Mouse (Mus musculus) testis, postnatal 14 days (tissue): ENCODE measurements around the gene Smndc1.
A peak's percentile ranks its signal among the peaks of the same experiment; 100 is the strongest.
"Not testable (repeated sequence)": the region's sequence is repeated elsewhere in the genome, so short reads cannot be mapped to it uniquely, and the experiment has no call there.

ENCODE experiments used
- DNase-seq: peaks from one replicate; pipeline ENCODE4 v3.0.0; 2021; ENCODE audit warnings: low spot score

Gene Smndc1

DNA sequence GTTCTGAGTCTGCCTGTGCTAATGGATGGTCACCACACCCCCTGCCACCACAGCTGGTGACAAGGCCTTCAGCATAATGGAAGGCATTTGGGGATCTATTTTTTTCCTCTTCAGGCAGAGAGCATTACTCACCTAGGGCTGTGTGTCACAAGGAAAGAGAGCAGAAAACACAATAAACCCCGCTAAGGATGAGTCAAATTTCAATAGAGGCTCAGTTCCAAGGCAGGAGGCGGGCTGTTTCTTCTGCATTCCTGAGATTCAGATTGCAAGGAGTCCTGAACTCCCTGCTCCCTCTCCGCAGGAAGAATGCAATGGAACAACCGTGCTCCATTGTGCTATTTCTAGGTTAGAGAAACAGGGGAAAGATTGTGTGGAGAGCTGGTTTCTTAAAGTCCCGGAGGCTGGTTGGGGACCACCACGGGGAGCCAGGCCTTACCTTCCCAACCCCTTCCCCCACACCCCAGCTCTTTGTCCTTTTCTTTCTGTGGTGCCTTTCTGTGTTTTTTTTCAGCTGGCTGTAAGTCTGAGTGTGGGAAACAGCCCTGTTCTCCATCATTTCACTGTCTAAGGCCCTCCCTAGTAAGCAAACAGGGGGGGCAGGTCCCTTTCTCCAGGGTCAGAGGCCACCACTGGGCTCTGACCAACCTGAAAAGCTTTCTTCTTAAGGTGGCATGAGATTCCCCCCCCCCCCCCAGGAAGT is 21.9 kb upstream of the Smndc1 start:
- no peak for DNase-seq

DNA sequence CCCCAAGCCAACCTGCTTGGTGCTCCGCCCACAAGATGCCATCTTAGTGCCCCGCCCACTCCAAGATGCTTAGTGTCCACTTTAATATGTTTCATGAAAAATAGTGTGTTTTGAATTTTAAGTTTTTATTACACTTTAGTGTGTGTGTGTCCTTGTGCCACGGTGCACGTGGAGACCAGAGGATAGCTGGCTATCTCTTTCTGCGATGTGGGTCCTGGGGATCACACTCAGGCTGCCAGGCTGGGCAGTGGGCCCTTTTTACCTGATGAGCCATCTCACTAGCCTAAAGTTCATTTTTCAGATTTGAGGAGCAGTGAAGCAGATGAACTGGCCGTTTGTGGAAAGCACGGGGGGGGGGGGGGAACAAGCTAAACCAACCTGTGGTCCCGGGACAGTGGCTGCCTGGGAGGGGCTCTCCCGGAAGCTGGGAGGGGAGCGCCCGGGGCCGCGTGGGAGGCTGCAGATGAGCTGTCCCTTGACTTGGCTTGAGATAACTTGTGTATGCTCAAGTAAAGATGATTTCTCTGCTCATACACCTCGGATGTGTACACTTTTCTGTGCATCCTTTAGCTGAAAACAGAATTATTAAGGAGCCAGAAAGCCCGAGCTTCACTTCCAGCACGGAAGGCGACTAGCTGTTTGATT is 19.4 kb upstream of the Smndc1 start:
- DNase-seq, result no peak

- no peak for DNase-seq
Measured at GRCm38 (mm10) chr19:53408398-53408797, 18.0 kb upstream of the Smndc1 start.

DNA sequence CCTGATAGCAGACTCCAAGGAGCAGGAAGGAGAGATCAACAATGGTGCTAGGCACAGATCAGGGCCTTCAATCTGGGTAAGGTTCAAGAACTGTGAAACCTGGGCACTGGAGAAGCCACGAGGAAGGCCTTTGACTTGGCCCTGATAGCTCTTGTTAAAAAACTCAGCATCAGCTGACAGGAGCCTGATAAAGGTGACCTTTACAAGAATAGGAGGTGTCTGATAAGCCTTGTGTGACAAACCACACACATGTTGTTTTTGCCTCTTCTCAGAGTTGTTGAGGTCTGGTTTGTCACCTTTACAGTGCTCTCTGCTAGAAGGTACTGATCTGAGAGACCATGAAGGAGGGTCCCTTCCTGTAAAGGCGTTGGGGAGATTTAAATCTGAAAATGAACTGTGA is 17.0 kb upstream of the Smndc1 start:
- no peak for DNase-seq

DNA sequence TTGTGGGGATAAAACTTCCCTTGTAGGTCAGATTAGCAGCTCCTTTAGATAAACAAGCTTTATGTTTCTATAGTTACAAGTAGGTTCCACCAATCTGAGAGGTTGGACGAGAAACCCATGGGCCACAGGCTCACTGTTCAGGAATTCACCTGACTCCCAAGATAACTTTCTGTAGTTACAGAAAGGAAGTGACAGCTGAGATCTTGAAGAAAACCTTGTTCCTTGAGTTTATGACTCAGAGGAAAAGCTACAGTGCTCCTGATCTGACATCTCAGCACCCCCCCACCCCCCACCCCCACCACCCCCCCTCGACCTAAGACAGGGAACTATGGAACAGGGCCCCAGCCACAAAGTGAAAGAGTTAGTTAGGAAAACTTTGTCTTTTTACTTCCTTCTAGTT is 15.4 kb upstream of the Smndc1 start:
- no peak for DNase-seq

GRCm38 (mm10) chr19:53404837-53405356 is 14.5 kb upstream of the Smndc1 start:
- no peak for DNase-seq

DNA sequence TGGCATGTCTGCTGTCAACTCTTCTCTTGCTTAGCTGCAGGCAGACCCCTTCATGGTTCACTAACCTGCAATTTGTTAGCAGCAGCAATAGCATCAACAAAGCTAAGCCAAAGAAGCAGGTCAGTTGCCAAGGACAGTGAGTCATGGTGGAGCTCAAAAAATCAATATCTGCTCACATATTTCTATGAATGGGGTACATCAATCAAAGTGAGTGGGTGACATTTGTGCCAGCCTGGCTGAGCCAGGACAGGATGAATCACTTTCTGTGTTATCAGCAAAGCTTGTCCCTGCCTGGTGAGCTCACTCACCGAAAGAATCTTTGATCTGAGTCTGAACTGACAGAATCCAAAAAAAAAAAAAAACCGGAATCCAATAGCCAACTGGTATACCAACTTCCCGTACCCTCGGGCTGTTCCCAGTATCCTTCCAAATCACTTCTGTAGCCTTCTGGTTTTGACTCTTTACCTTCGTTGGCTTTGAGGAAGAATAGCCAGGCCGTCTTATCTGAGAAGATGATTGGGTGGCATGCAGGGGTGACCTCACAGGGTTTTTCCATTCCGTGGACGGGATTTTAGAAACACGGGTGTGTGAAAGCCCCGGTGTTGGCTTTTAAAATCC is 13.9 kb upstream of the Smndc1 start:
- DNase-seq, result no peak

DNA sequence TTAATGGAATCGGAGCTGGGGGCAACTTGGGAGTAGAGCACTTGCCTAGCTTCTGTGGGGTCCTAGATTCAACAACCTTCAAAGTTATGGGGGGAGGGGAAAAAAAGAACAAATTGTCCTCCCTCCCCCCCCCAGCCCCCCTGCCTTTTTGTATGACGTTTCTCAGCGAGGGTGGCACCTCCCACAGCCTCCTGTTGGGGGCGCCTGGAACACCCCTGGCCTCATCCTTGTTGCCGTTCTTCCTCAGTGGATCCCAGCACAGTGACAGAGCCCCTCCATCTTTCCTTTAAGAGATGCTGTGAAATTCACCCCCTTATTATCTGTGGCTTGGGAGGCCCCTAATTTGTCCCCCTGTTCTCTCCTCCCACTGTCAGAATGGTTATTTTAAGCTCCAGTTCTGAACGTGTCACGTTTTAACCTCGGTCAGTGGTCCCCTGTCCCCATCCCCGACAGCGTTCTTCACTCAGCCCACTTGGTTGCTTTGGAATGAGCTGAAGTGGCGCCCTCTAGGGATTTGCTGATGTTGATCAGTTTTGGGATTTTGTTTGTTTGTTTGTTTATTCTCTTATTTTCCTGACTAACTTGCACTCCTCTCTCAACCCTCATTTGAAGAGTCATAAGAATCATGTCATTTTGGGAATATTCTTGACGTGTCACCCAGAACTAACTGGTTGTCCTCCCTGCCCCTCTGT is 12.5 kb upstream of the Smndc1 start:
- no peak for DNase-seq

DNA sequence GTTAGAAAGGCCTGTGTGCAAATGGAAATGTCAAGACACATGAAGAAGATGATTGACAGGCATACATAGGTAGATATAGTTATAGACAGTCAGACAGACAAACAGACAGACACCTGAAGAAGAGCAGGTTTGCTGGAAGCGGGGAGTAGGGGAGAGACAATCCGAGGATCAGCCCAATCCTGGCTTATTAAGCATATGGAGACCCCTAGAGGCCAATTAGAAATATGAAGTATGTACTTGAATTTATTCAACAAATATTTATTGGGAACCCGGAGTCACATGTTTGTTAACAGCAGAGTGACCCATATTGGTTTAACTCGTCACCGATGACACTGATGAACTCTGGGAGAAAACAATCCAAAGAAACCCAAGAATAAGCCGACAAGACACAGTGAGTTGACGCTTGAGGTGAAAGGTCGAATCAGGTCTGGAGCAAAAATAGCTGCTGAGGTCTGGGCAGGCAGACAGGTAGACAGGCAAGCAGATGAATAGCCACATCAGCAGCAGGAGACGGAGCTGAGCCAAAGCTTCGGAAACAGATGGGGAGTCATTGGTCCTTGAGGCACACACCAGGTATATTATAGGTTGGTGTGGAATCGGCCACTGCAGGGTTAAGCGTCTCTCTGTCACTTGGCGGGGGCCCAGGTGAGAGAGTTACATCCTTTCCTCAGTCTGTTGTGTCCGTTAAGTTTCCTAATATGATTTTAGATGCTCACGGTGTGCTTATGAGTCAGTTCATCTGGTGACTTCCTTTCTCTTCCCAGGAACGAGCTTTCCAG is 10.1 kb upstream of the Smndc1 start:
- no peak for DNase-seq

DNA sequence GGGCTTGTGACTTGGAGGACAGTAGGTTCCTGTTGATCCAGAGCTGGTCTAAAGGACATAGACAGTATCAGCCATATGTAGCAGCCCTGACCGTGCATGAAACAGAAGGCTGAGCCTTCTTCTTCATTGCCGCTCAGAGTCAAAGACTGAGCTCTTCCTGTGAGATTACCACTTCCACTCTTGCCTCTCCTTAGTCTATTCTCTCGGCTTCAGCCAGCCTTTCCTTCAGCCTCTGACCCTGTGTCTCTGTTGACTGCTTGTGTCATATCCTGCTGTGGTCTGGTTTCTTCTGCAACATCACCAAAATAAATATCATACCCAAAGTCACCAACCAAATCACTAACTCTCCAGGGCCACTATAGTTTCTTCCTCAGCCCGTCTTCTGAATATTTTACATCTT is 8.8 kb upstream of the Smndc1 start:
- DNase-seq, result no peak

GRCm38 (mm10) chr19:53397451-53398233 is 7.3 kb upstream of the Smndc1 start:
- no peak for DNase-seq

- DNase-seq, result not testable (repeated sequence)
Measured at GRCm38 (mm10) chr19:53395805-53396204, 5.4 kb upstream of the Smndc1 start.

GRCm38 (mm10) chr19:53394956-53395355 is 4.6 kb upstream of the Smndc1 start:
- DNase-seq, result not testable (repeated sequence)

DNA sequence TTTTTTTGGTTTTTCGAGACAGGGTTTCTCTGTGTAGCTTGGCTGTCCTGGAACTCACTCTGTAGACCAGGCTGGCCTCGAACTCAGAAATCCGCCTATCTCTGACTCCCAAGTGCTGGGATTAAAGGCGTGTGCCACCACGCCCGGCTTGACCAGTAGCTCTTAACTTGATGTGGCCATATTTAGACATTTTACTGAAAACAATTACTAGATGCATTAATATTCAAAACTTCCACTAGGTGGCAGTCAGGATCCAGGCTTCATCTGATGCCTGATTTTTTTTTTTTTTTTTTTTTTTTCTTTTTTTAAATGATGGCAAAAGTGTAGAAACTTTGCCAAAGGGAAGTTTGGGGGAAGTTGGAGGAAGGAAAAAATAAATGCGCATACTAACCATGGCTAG is 4.2 kb upstream of the Smndc1 start:
- no peak for DNase-seq

GRCm38 (mm10) chr19:53393646-53394045 is 3.3 kb upstream of the Smndc1 start:
- DNase-seq, result no peak

GRCm38 (mm10) chr19:53392781-53393343 is 2.5 kb upstream of the Smndc1 start:
- DNase-seq, result no peak

DNA sequence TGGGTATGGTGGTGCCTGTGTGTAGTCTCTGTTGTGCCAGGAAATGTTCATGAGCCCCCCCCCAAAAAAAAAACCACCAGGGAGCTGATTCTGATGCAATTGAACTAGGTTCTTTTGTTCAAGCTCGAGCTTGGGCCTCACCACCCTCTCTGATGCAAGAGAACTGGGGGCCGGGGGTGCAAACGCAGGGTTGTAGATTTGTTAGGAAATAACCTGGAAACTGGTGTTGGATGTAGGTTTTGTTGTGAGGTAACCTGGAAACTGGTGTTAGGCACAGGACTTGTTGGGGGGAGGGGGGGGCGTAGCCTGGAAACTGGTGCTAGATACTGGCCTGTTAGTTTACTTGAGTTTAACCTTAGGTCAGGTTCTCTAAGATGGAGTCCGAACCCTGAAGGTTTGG is 1.4 kb upstream of the Smndc1 start:
- DNase-seq, result no peak

GRCm38 (mm10) chr19:53391386-53391785 is 1.0 kb upstream of the Smndc1 start:
- no peak for DNase-seq

DNA sequence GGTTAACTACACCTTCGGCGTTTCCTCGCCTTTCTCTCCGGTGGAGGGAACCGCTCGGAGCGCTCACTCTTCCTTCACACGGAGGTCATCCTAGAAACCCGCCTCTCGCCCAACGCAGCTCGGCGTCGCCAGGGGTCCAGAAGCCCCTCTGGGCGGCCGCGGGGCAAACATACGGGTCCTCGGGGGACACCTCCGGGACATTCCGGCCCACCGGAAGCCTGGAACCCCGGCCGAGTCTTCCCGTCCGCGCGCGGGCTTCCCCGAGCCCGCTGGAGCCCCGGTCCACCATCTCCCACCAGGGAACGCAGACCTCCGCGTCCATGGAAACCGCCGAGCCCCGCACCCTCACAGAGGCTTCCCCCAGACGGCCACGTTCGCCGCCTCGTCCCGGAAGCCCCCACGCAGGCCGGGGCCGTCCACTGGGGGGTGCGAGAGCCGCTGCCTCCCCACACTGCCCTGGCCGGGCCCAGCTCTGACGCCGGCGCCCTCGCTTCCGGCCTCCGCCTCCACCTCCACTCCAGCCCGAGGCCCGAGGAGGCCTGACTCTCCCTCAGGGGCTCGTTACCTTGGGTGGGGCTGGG is 437 bp downstream of the Smndc1 start:
- DNase-seq, result peak; percentile 85

DNA sequence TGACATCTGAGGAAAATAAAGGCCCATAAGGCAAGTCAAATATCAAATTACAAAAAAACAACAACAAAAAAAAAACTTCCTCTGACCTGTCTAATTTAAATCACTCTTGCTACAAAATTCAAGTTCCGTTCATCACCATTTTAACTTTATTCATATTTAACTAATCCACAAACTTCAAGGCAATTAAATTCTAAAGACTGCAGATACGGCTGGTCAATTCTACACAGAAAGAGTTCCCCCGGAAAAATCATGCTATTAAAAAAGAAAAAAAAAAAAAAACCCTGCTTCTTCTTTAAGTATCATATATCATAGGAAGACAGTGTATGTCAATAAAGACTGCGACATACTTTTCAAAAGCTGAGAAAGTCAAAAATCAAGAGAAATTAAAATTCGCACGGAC is 961 bp downstream of the Smndc1 start:
- DNase-seq, result no peak
